Mouse (Mus musculus) small intestine, adult 2 months (tissue): Measurements from ENCODE around the gene Golga2.

Experiments used
- CTCF ChIP-seq: fragments of 200-500 bp; IDR thresholded peaks from 2 replicates; pipeline ENCODE4 v1.5.1; 2012; ENCODE audit warnings: low read depth, mild to moderate bottlenecking, control low read depth, inconsistent platforms, low read length, moderate library complexity, mixed read lengths; ENCODE audit not compliant: insufficient replicate concordance, insufficient read length; ENCODE audit errors: extremely low read depth
- POLR2A ChIP-seq: fragments of 200-500 bp; IDR thresholded peaks from 2 replicates; pipeline ENCODE4 v1.6.1; 2012; ENCODE audit warnings: low read depth, mild to moderate bottlenecking, control low read depth, inconsistent platforms, low read length, moderate library complexity

DNA sequence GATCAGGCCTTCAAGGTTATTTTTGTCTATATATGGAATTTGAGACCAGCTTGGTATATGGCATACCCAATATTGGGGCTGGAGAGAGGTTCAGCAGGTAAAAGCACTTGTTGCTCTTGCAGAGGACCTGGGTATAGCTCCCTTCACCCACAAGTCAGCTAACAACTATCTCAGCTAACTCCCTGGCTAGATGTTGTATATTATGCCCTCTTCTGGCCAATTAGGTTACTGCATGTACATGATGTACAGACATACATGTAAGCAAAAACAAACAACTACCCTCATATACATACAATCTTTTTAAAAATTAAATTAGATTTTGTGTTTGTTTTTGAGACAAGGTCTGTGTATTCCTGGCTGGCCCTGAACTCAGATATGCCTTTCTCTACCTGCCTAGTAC lies 2.4 kb downstream of the Golga2 start:
- no peak for TF ChIP-seq POLR2A
- 0 out of 2 replicates have a peak, but pooled peaks have one; percentile 15 for TF ChIP-seq CTCF
